Mouse (Mus musculus): ENCODE results near the gene Sbf2.
"Not testable (repeated sequence)": the region's sequence is repeated elsewhere in the genome, so short reads cannot be mapped to it uniquely, and the experiment has no call there.

Gene Sbf2

GRCm38 (mm10) chr7:110614133-110615063 is at the start of gene Sbf2:
Gene Sbf2, minus strand, starts transcription at chr7:110614922.
- DNase-seq (ENCODE audit: low spot score), result peak; percentile 89

- no peak for DNase-seq (ENCODE audit: low spot score)
Measured at GRCm38 (mm10) chr7:110658378-110658928, 43.7 kb upstream of the Sbf2 start.

- DNase-seq (ENCODE audit: low spot score), result no peak
Measured at GRCm38 (mm10) chr7:110655966-110656365, 41.2 kb upstream of the Sbf2 start.

- DNase-seq (ENCODE audit: low spot score), result no peak
Measured at GRCm38 (mm10) chr7:110655230-110655629, 40.5 kb upstream of the Sbf2 start.

GRCm38 (mm10) chr7:110651091-110651490 is 36.4 kb upstream of the Sbf2 start:
- DNase-seq (ENCODE audit: low spot score), result peak; percentile 65

GRCm38 (mm10) chr7:110650491-110650890 is 35.8 kb upstream of the Sbf2 start:
- no peak for DNase-seq (ENCODE audit: low spot score)

GRCm38 (mm10) chr7:110649133-110649987 is 34.6 kb upstream of the Sbf2 start:
- no peak for DNase-seq (ENCODE audit: low spot score)

- peak; percentile 70 for DNase-seq (ENCODE audit: low spot score)
Measured at GRCm38 (mm10) chr7:110648455-110649085, 33.8 kb upstream of the Sbf2 start.

- DNase-seq (ENCODE audit: low spot score), result no peak
Measured at GRCm38 (mm10) chr7:110647559-110648454, 33.1 kb upstream of the Sbf2 start.

GRCm38 (mm10) chr7:110646611-110647407 is 32.1 kb upstream of the Sbf2 start:
- DNase-seq (ENCODE audit: low spot score), result no peak

GRCm38 (mm10) chr7:110645859-110646258 is 31.1 kb upstream of the Sbf2 start:
- DNase-seq (ENCODE audit: low spot score), result no peak

- peak; percentile 72 for DNase-seq (ENCODE audit: low spot score)
Measured at GRCm38 (mm10) chr7:110645311-110645710, 30.6 kb upstream of the Sbf2 start.

- not testable (repeated sequence) for DNase-seq (ENCODE audit: low spot score)
Measured at GRCm38 (mm10) chr7:110639958-110640357, 25.2 kb upstream of the Sbf2 start.

GRCm38 (mm10) chr7:110639291-110639915 is 24.7 kb upstream of the Sbf2 start:
- no peak for DNase-seq (ENCODE audit: low spot score)

- no peak for DNase-seq (ENCODE audit: low spot score)
Measured at GRCm38 (mm10) chr7:110638305-110639110, 23.8 kb upstream of the Sbf2 start.

- no peak for DNase-seq (ENCODE audit: low spot score)
Measured at GRCm38 (mm10) chr7:110636559-110636958, 21.8 kb upstream of the Sbf2 start.

- DNase-seq (ENCODE audit: low spot score), result no peak
Measured at GRCm38 (mm10) chr7:110635929-110636328, 21.2 kb upstream of the Sbf2 start.

GRCm38 (mm10) chr7:110631136-110631888 is 16.6 kb upstream of the Sbf2 start:
- DNase-seq (ENCODE audit: low spot score), result no peak

Data from testis, postnatal 10 days (tissue).